Mouse (Mus musculus) midbrain, embryonic 13.5 days (tissue): Measurements from ENCODE around the gene Rcor1. TPM values are rescaled to one million over a fixed set of nuclear protein-coding genes. Genes with fewer than 3 reads are reported as not detected.
"Not testable (repeated sequence)": the region's sequence is repeated elsewhere in the genome, so short reads cannot be mapped to it uniquely, and the experiment has no call there.

Experiments used
- ATAC-seq: fragments of 200-750 bp; cut with Nextera tagmentation; 2 replicates; pipeline ENCODE4 v1.8.0; 2017; ENCODE audit warnings: mild to moderate bottlenecking, moderate TSS enrichment, moderate library complexity
- H3K27ac ChIP-seq: fragments of 300-500 bp; sonication (generic); 2 replicates; pipeline ENCODE4 v1.5.1; 2015; ENCODE audit warnings: inconsistent platforms, mild to moderate bottlenecking, moderate library complexity
- H3K27me3 ChIP-seq: fragments of 300-500 bp; sonication (generic); 2 replicates; pipeline ENCODE4 v1.6.1; 2015; ENCODE audit warnings: mild to moderate bottlenecking, inconsistent platforms
- H3K36me3 ChIP-seq: fragments of 300-500 bp; sonication (generic); 2 replicates; pipeline ENCODE4 v1.6.1; 2015; ENCODE audit warnings: mild to moderate bottlenecking, inconsistent platforms
- H3K4me1 ChIP-seq: fragments of 300-500 bp; sonication (generic); replicated peaks from 2 replicates; pipeline ENCODE4 v1.6.1; 2015; ENCODE audit warnings: inconsistent platforms
- H3K4me2 ChIP-seq: fragments of 300-500 bp; sonication (generic); replicated peaks from 2 replicates; pipeline ENCODE4 v1.6.1; 2015; ENCODE audit warnings: moderate library complexity, mild to moderate bottlenecking, inconsistent platforms
- H3K4me3 ChIP-seq: fragments of 300-500 bp; sonication (generic); replicated peaks from 2 replicates; pipeline ENCODE4 v1.5.1; 2015; ENCODE audit warnings: mild to moderate bottlenecking, inconsistent platforms
- H3K9ac ChIP-seq: fragments of 300-500 bp; sonication (generic); replicated peaks from 2 replicates; pipeline ENCODE4 v1.6.1; 2015; ENCODE audit warnings: mild to moderate bottlenecking, inconsistent platforms
- H3K9me3 ChIP-seq: fragments of 300-500 bp; sonication (generic); 2 replicates; pipeline ENCODE4 v1.6.1; 2016; ENCODE audit warnings: mild to moderate bottlenecking, inconsistent platforms
- WGBS: fragments of 180-500 bp; shearing (Covaris S2); methylation state at CpG from one replicate; pipeline ENCODE4 v1.1.7; 2015; 5-methylcytosine and 5-hydroxymethylcytosine counted together
- polyA plus RNA-seq: library from polyadenylated mRNA; unstranded; fragments of >200 nt; fragmentation: Nextera tagmentation; extraction: Ambion mirVana; gene quantifications from 2 replicates; pipeline ENCODE4 v1.2.1, GENCODE M21; 2015

The Rcor1 gene
- polyA plus RNA-seq, 1 experiment from 2014 or later = 6.0 TPM

DNA sequence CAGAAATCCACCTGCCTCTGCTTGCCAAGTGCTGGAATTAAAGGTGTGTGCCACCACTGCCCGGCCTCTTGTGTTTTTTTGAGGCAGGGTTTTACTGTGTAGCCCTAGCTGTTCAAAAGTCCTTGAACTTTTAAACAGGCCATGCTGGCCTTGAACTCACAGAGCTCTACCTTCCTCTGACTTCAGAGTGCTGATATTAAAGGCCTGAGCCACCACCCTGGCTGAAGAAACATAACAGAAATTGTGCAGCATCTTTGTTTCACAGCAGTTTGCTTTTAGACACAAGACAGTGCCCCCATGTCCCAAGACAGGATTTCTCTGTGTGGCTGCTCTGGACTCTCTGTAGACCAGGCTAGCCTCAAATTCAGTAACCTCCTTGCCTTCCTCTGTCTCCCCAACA lies 3.2 kb downstream of the Rcor1 start:
- Histone ChIP-seq H3K4me2 (no peak overlapping the region), H3K4me1 (peaks cover 25% of the 10 kb centered on the region), H3K36me3 (peaks cover 10% of the 10 kb centered on the region), H3K9ac (no peak overlapping the region), H3K27ac (no peak overlapping the region), H3K9me3 (no peaks in the 10 kb centered on the region), H3K4me3 (no peak overlapping the region), H3K27me3 (no peaks in the 10 kb centered on the region)
- WGBS = 100% methylated on average over 1 of the region's 1 CpGs
- no peak for ATAC-seq

DNA sequence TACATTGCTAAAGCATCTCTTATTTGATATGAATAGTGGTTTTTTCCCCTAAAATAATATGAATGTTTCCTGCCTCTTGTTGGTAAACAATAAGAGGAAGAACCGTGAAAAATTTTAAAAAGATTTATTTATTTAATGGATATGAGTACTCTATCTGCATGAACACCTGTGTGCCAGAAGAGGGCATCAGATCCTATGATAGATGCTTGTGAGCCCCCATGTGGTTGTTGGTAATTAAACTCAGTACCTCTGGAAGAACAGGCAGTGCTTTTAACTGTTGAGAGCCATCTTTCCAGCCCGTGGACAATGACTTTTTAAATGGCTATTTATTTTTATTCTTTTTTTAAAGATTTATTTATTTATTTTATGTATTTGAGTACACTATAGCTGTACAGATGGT lies 5.7 kb downstream of the Rcor1 start:
- no peak for ATAC-seq
- no peaks in the 10 kb centered on the region for H3K27me3 ChIP-seq
- no peak overlapping the region for H3K9ac ChIP-seq
- 97% methylated on average over 2 of the region's 2 CpGs for WGBS
- H3K4me3 ChIP-seq = no peak overlapping the region
- no peaks in the 10 kb centered on the region for H3K9me3 ChIP-seq
- H3K27ac ChIP-seq = no peak overlapping the region
- H3K4me2 ChIP-seq = no peak overlapping the region
- peaks cover 10% of the 10 kb centered on the region for H3K36me3 ChIP-seq
- peaks cover 17% of the 10 kb centered on the region for H3K4me1 ChIP-seq

DNA sequence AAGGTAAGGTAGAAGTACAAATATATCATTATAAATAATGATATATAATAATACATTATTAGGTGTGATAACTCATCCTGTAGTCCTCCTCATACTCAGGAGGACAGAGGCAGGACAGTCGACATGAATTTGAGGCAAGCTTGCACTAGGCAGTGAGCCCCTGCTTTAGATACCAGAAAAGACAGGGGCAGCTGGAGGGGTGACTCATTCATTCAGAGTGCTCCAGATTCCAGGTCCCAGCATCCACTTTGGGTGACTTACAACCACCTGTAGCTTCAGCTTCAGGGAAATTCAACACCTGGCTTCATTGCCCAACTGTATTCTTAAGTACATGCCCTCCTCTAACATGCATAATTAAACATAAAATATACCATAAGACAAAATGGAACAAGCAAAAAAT lies 7.7 kb downstream of the Rcor1 start:
- Histone ChIP-seq H3K4me3 (no peak overlapping the region), H3K9ac (no peak overlapping the region), H3K27me3 (no peaks in the 10 kb centered on the region), H3K4me2 (no peak overlapping the region), H3K4me1 (0 out of 2 replicates have a peak, but pooled peaks cover 3% of the 10 kb centered on the region), H3K36me3 (peaks cover 19% of the 10 kb centered on the region), H3K27ac (no peak overlapping the region), H3K9me3 (no peaks in the 10 kb centered on the region)
- no peak for ATAC-seq
- 95% methylated on average over 1 of the region's 1 CpGs for WGBS

DNA sequence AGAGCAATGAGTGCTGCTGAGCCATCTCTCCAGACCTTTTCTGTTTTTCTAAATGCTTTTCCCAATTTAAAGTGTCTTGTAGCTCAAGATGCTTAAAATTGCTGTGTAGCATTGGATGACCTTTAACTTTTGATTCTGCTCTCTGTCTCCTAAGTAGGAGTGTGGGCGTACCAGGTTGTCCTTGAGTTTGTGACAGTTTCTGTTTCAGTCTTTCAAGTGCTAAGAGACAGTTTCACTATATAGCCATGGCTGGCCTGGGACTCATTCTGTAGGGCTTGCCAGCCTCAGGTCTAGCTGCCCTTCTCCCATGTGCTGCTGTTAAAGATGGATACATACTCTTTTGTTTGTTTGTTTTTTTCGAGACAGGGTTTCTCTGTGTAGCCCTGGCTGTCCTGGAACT lies 9.1 kb downstream of the Rcor1 start:
- Histone ChIP-seq H3K27ac (no peak overlapping the region), H3K27me3 (no peaks in the 10 kb centered on the region), H3K36me3 (peaks cover 16% of the 10 kb centered on the region), H3K4me1 (0 out of 2 replicates have a peak, but pooled peaks cover 3% of the 10 kb centered on the region), H3K9me3 (no peaks in the 10 kb centered on the region), H3K4me2 (no peak overlapping the region), H3K9ac (no peak overlapping the region), H3K4me3 (no peak overlapping the region)
- no peak for ATAC-seq
- 90% methylated on average over 2 of the region's 2 CpGs for WGBS

DNA sequence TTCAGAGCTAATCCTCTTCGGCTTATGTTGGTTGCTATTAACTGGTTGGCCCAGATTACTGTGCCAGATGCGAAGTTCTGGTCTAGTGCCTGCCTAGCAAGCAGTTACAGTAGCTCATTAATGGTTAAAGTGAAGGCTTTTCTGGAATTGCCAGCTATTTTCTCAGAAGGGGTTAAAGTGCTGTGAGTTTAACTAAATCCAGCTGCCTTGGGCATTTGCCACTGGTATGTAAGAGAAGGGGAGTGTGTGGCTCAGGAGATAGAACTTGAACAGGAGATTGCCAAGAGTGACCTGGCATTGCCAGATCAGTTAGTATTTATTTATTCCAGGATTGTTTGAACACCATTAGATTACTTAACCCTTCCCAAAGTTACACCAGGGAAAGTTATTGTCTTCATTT lies 11.1 kb downstream of the Rcor1 start:
- no peaks in the 10 kb centered on the region for H3K9me3 ChIP-seq
- 0 out of 2 replicates have a peak, but pooled peaks cover 3% of the 10 kb centered on the region for H3K4me1 ChIP-seq
- H3K4me3 ChIP-seq = no peak overlapping the region
- WGBS = 91% methylated on average over 2 of the region's 2 CpGs
- ATAC-seq = no peak
- H3K4me2 ChIP-seq = no peak overlapping the region
- H3K27me3 ChIP-seq = no peaks in the 10 kb centered on the region
- H3K27ac ChIP-seq = no peak overlapping the region
- peaks cover 11% of the 10 kb centered on the region; the same call in 1 of the 2 replicates for H3K36me3 ChIP-seq
- no peak overlapping the region for H3K9ac ChIP-seq

DNA sequence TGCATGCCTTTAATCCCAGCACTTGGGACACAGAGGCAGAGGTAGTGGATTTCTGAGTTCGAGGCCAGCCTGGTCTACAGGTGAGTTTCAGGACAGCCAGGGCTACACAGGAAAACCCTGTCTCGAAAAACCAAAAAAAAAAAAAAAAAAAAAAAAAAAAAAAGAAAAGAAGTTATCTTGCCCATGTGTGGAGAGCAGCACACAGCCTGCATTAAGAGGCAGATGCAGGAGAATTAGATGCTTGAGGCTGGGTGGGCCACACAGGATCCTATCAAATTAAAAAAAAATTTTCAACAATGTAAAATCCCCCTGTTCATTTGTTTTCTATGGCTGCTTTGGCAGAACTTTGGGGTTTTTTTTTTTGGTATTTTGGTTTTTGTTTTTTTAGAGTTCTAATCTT lies 24.2 kb downstream of the Rcor1 start:
- Histone ChIP-seq H3K9me3 (no peaks in the 10 kb centered on the region), H3K4me3 (no peak overlapping the region), H3K4me1 (peaks cover 3% of the 10 kb centered on the region; the same call in 1 of the 2 replicates), H3K4me2 (no peak overlapping the region), H3K27ac (no peak overlapping the region), H3K36me3 (peaks cover 8% of the 10 kb centered on the region), H3K27me3 (no peaks in the 10 kb centered on the region), H3K9ac (no peak overlapping the region)
- no peak for ATAC-seq
- WGBS = 96% methylated on average over 2 of the region's 2 CpGs

DNA sequence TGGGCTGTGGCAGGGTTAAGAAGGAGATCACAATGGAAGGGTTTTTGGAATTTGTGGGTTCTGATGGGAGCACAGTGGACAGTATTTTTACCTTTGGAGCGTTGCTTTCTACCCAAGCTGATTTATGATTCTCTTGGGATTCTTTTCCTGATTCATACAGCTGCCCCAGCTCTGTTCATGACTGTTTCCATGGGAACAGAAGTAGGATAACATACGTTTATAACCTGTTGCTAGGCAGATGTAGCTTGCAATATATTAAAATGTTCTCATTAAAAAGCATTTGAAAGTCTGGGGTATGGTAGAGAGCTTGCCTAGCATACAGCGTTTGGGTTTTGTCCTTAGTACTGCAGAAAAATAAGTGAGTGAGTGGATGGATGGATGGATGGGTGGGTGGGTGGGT lies 25.1 kb downstream of the Rcor1 start:
- Histone ChIP-seq H3K27ac (no peak overlapping the region), H3K27me3 (no peaks in the 10 kb centered on the region), H3K4me2 (no peak overlapping the region), H3K9me3 (no peaks in the 10 kb centered on the region), H3K4me1 (peaks cover 3% of the 10 kb centered on the region; the same call in 1 of the 2 replicates), H3K4me3 (no peak overlapping the region), H3K9ac (no peak overlapping the region), H3K36me3 (peaks cover 1% of the 10 kb centered on the region)
- no peak for ATAC-seq
- 88% methylated on average over 3 of the region's 3 CpGs for WGBS

DNA sequence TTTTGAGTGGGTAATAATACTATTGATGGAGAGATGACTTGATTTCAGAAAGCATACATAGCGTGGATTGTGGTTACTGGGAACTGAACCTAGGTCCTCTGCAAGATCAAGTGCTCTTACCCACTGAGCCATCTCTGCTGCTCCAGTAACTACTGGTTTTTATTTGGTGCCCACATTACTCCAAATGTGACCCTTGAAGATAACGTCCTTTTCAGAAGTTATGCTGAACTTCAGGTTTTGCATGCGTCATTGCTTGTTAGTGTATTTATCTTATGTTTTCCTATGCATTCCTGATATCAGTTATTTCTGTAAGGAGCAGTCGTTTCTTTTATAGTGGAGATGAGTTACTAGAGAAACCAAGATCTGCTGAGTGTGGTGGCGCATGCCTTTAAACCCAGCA lies 26.2 kb downstream of the Rcor1 start:
- Histone ChIP-seq H3K4me2 (no peak overlapping the region), H3K27me3 (no peaks in the 10 kb centered on the region), H3K9ac (no peak overlapping the region), H3K27ac (no peak overlapping the region), H3K4me1 (peaks cover 3% of the 10 kb centered on the region; the same call in 1 of the 2 replicates), H3K36me3 (no peaks in the 10 kb centered on the region), H3K9me3 (no peaks in the 10 kb centered on the region), H3K4me3 (no peak overlapping the region)
- ATAC-seq = no peak
- WGBS = 95% methylated on average over 5 of the region's 5 CpGs

DNA sequence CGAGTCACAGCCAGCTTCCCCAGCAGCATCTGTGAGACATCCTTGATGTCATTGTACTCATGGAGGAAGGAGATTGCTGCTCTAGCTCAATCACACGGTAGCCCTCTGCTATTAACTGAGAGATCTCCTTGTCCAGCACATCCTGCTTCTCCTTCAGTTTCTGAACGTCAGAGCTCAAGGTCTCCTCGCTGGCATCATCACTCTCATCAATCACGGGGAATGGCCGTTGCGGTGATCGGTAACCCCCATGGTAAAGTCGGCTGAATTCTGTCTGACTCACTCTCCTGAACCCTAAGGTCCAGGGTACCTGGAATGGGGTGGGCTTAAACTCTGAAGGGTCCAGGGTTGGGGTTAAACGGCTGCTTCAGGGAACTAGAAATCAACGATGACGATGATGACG lies 28.7 kb downstream of the Rcor1 start:
- Histone ChIP-seq H3K9me3 (no peaks in the 10 kb centered on the region), H3K27ac (no peak overlapping the region), H3K36me3 (no peaks in the 10 kb centered on the region), H3K4me2 (no peak overlapping the region), H3K27me3 (no peaks in the 10 kb centered on the region), H3K4me1 (peaks cover 5% of the 10 kb centered on the region; the same call in 1 of the 2 replicates), H3K9ac (no peak overlapping the region), H3K4me3 (no peak overlapping the region)
- no peak for ATAC-seq
- 91% methylated on average over 13 of the region's 13 CpGs for WGBS

DNA sequence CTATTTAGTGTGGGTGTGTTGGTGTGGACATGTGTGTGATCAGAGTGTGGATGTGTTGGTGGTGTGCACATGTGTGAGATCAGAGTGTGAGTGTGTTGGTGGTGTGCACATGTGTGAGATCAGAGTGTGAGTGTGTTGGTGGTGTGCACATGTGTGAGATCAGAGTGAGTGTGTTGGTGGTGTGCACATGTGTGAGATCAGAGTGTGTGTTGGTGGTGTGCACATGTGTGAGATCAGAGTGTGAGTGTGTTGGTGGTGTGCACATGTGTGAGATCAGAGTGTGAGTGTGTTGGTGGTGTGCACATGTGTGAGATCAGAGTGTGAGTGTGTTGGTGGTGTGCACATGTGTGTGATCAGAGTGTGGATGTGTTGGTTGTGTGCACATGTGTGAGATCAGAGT lies 30.1 kb downstream of the Rcor1 start:
- not testable (repeated sequence) for H3K27me3 ChIP-seq, H3K9me3 ChIP-seq, H3K4me1 ChIP-seq, H3K4me3 ChIP-seq, ATAC-seq, H3K4me2 ChIP-seq, H3K27ac ChIP-seq, H3K9ac ChIP-seq, H3K36me3 ChIP-seq

DNA sequence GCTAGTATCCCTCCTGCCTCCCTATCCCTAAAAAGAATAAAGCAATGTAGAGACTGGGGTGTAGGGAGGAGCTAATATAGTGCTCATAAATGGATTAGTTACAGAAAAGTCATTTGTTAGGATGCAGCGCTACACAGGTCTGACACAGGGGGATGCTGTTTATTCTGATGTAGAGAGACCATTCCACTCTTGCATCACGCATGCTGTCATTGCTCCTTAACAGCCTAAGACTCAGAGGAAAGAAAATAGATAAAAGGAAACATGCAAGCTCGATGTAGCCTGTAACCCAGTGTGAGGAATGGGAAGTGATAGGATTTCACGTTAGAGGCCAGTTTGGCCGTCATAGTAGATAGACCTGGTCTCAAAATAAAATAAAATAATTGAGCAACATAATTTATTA lies 31.9 kb downstream of the Rcor1 start:
- Histone ChIP-seq H3K4me1 (0 out of 2 replicates have a peak, but pooled peaks cover 2% of the 10 kb centered on the region), H3K9me3 (no peaks in the 10 kb centered on the region), H3K9ac (no peak overlapping the region), H3K27ac (no peak overlapping the region), H3K4me3 (no peak overlapping the region), H3K27me3 (no peaks in the 10 kb centered on the region), H3K4me2 (no peak overlapping the region), H3K36me3 (no peaks in the 10 kb centered on the region)
- WGBS = 81% methylated on average over 5 of the region's 5 CpGs
- no peak for ATAC-seq

DNA sequence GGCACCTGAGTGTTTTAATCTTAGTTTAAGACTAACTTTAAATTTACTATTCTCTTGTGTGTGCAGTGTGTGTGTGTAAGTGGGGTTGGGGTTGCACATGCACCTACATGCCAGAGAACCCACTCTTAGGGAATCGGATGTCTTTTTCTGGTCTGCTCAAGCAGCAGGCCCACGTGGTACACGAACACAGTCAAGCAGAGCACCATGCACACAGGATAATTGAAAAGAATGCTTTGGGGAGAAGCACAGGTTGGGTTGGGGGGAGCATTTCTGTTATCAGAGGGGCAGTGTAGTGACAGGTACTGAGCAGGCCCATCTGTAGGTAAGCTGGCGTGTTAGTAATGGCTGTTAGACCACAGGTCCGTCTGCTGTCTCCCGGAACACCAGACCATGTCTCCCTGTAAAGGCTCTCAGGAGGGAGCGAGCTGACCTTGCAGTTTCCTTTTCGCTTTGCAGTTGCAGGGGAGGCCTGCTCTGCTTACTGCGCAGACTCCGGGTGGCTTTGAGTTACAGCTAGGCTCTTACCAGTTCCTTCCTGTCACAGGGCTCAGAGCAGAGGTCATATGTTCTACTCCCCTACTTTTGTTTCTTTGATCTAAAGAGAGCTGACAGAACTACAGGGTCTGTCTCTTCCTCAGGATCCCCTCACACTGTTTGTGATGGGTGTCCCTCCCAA lies 32.5 kb downstream of the Rcor1 start:
- no peak overlapping the region for H3K27ac ChIP-seq
- 86% methylated on average over 10 of the region's 10 CpGs for WGBS
- H3K9me3 ChIP-seq = no peaks in the 10 kb centered on the region
- 0 out of 2 replicates have a peak, but pooled peaks cover 2% of the 10 kb centered on the region for H3K4me1 ChIP-seq
- no peak for ATAC-seq
- no peaks in the 10 kb centered on the region for H3K27me3 ChIP-seq
- H3K4me3 ChIP-seq = no peak overlapping the region
- H3K36me3 ChIP-seq = no peaks in the 10 kb centered on the region
- no peak overlapping the region for H3K4me2 ChIP-seq
- H3K9ac ChIP-seq = no peak overlapping the region

DNA sequence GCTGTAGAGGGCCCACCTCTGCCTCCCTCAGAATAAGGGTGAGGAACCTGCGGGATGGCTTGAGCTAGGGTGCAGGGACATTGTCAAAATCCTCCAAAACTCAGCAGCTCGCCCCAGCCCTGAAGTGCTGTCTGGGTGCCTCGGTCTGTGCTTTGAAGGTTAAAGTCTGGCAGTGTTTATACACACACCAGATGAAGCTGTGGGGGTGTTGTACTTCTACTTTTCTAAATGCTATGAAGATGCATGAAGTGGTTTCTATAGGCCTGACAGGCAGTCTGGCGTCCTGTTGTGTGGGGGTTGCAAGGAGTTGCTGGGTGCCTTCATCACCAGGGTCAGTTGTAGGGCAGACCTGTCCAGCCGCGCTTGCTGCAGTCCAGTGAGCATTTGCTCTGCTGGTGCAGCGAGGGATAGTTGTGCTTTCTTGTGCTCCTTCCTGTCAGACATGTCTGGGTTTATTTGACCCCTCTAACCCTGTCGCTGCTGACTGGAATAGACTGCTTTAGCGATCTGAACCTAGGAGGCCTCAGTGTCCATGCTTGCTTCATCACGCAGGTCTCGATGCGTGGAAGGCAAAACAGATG lies 37.3 kb downstream of the Rcor1 start:
- H3K36me3 ChIP-seq = no peaks in the 10 kb centered on the region
- no peak overlapping the region for H3K27ac ChIP-seq
- 0 out of 2 replicates have a peak, but pooled peaks cover 2% of the 10 kb centered on the region for H3K4me1 ChIP-seq
- no peaks in the 10 kb centered on the region for H3K9me3 ChIP-seq
- no peak for ATAC-seq
- H3K27me3 ChIP-seq = no peaks in the 10 kb centered on the region
- no peak overlapping the region for H3K4me3 ChIP-seq
- 84% methylated on average over 12 of the region's 12 CpGs for WGBS
- H3K9ac ChIP-seq = no peak overlapping the region
- no peak overlapping the region for H3K4me2 ChIP-seq
